Mouse (Mus musculus) layer of hippocampus, postnatal 25 days (tissue): ENCODE data around the gene Tor1aip2. TPM values are rescaled to one million over a fixed set of nuclear protein-coding genes. Genes with fewer than 3 reads are reported as not detected.

Experiments used
- DNase-seq, 2 experiments: peaks; one replicate each; pipeline ENCODE4 v3.0.0; 2022; ENCODE audit warnings: mixed read lengths in 2 of 2, low spot score in 1 of 2; ENCODE audit errors: extremely low spot score in 1 of 2
- total RNA-seq, 2 experiments: library from RNA; stranded (reverse); gene quantifications; 2 replicates each; pipeline ENCODE4 v1.2.3; 2021

Tor1aip2 gene
- total RNA-seq, 2 experiments from 2014 or later: 56.2 to 56.3 TPM

GRCm38 (mm10) chr1:156040731-156041401 lies 5.7 kb downstream of the Tor1aip2 start:
- peak; percentile 83 to 86 for DNase-seq

- no peak for DNase-seq
These were observed 6.4 kb downstream of the Tor1aip2 start for GRCm38 (mm10) chr1:156041451-156042241.

GRCm38 (mm10) chr1:156042481-156042880 lies 7.3 kb downstream of the Tor1aip2 start:
- DNase-seq: no peak

GRCm38 (mm10) chr1:156043027-156043426 lies 7.8 kb downstream of the Tor1aip2 start:
- DNase-seq: peak in 1 of 2 experiments; percentile 20

GRCm38 (mm10) chr1:156044211-156044611 lies 9.0 kb downstream of the Tor1aip2 start:
- no peak for DNase-seq

- no peak for DNase-seq
These were observed 11.5 kb downstream of the Tor1aip2 start for GRCm38 (mm10) chr1:156046688-156047087.

- no peak for DNase-seq
These were observed 23.0 kb downstream of the Tor1aip2 start for GRCm38 (mm10) chr1:156058207-156058606.

- no peak for DNase-seq
These were observed 27.0 kb downstream of the Tor1aip2 start for GRCm38 (mm10) chr1:156062193-156062592.

- no peak for DNase-seq
These were observed 30.9 kb downstream of the Tor1aip2 start for GRCm38 (mm10) chr1:156066133-156066532.

GRCm38 (mm10) chr1:156070106-156070505 lies 34.9 kb downstream of the Tor1aip2 start:
- no peak for DNase-seq

- no peak for DNase-seq
These were observed 38.1 kb downstream of the Tor1aip2 start for GRCm38 (mm10) chr1:156073169-156073821.

- DNase-seq: no peak
These were observed 39.4 kb downstream of the Tor1aip2 start for GRCm38 (mm10) chr1:156074575-156074974.

- DNase-seq: no peak
These were observed 41.3 kb downstream of the Tor1aip2 start for GRCm38 (mm10) chr1:156076474-156076873.

GRCm38 (mm10) chr1:156077655-156078054 lies 42.5 kb downstream of the Tor1aip2 start:
- DNase-seq: no peak

GRCm38 (mm10) chr1:156084603-156085002 lies 49.4 kb downstream of the Tor1aip2 start:
- DNase-seq: no peak

GRCm38 (mm10) chr1:156085770-156086169 lies 50.6 kb downstream of the Tor1aip2 start:
- peak in 1 of 2 experiments; percentile 21 for DNase-seq

GRCm38 (mm10) chr1:156087586-156087985 lies 52.4 kb downstream of the Tor1aip2 start:
- DNase-seq: no peak

GRCm38 (mm10) chr1:156089561-156089960 lies 54.4 kb downstream of the Tor1aip2 start:
- DNase-seq: no peak

GRCm38 (mm10) chr1:156090042-156090441 lies 54.8 kb downstream of the Tor1aip2 start:
- DNase-seq: no peak

- DNase-seq: no peak
These were observed 56.6 kb downstream of the Tor1aip2 start for GRCm38 (mm10) chr1:156091811-156092210.

GRCm38 (mm10) chr1:156103763-156104162 lies 68.6 kb downstream of the Tor1aip2 start:
- DNase-seq: no peak
